Mouse (Mus musculus): Measurements from ENCODE around the gene Galc. TPM values are rescaled to one million over a fixed set of nuclear protein-coding genes. Genes with fewer than 3 reads are reported as not detected.

Gene Galc
- total and polyA plus RNA-seq, 2 experiments from 2014 or later = 11.1 to 11.7 TPM

DNA sequence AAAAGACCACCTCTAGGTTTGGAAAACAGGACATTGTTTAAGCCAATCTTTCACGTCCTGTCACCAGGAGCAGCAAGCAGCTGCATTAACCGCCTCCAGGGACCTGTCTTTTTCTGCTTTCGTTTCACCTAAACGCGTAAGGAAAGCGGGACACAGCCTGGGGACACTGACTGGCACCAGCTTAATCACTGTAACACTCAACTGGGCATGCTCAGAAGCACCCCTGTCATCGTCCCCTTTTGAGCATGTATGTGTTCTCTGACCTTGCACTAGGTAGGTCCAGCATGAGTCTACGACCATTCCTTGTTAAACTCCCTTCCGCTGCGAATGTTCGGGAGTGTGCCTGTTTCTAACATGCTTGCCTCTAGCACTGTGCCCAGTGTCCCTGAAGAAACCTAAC lies 42.8 kb downstream of the Galc start:
- peaks cover 5% of the 10 kb centered on the region; the same call in 1 of the 2 replicates for H3K36me3 ChIP-seq (ENCODE audit: insufficient read depth, low read length)
- DNase-seq (ENCODE audit: low spot score) (no peak), ATAC-seq (ENCODE audit: low FRiP score) (no peak)
- no peaks in the 10 kb centered on the region for H3K4me1 ChIP-seq (ENCODE audit: insufficient read depth, low read length)
- no peak overlapping the region for H3K4me2 ChIP-seq (ENCODE audit: low read depth, low read length, poor library complexity, severe bottlenecking)
- no peaks in the 10 kb centered on the region for H3K9me3 ChIP-seq (ENCODE audit: low read length)
- H3K9ac ChIP-seq (replicated peaks; ENCODE audit: low read length, poor library complexity, severe bottlenecking) = no peak overlapping the region
- no peak for TF ChIP-seq CTCF (IDR thresholded peaks at IDR 0.05)
- H3K27me3 ChIP-seq (ENCODE audit: insufficient read depth, low read length) = no peaks in the 10 kb centered on the region
- H3K27ac ChIP-seq (ENCODE audit: low read depth, low read length) = no peak overlapping the region
- WGBS = 55% methylated on average over 11 of the region's 11 CpGs
- no peak overlapping the region for H3K4me3 ChIP-seq (ENCODE audit: low read depth, low read length)

DNA sequence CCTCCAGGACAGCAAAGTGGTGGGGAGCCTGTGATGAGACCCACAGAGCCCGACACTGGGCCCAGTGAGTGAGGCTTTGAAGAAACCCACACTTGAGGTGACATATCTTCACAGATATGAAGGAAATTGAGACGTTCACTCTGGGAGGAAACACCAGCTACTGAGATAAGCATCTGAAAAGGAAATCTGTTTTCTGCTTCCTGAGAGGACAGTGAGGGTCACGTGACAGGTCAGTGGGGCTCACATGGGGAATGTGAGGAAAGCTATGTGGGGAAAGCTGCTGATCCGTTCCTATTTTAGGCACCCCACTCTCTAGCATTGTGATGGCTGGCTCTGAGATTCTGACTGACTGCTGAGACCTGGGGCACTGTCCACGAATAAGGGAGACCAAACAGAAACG lies 43.7 kb downstream of the Galc start:
- WGBS = 53% methylated on average over 6 of the region's 6 CpGs
- no peaks in the 10 kb centered on the region for H3K27me3 ChIP-seq (ENCODE audit: insufficient read depth, low read length)
- H3K27ac ChIP-seq (ENCODE audit: low read depth, low read length) = no peak overlapping the region
- H3K4me3 ChIP-seq (ENCODE audit: low read depth, low read length) = no peak overlapping the region
- peaks cover 5% of the 10 kb centered on the region; the same call in 1 of the 2 replicates for H3K36me3 ChIP-seq (ENCODE audit: insufficient read depth, low read length)
- DNase-seq (ENCODE audit: low spot score) (no peak), ATAC-seq (ENCODE audit: low FRiP score) (no peak)
- H3K9me3 ChIP-seq (ENCODE audit: low read length) = no peaks in the 10 kb centered on the region
- no peak for TF ChIP-seq CTCF (IDR thresholded peaks at IDR 0.05)
- no peaks in the 10 kb centered on the region for H3K4me1 ChIP-seq (ENCODE audit: insufficient read depth, low read length)
- no peak overlapping the region for H3K9ac ChIP-seq (replicated peaks; ENCODE audit: low read length, poor library complexity, severe bottlenecking)
- no peak overlapping the region for H3K4me2 ChIP-seq (ENCODE audit: low read depth, low read length, poor library complexity, severe bottlenecking)

DNA sequence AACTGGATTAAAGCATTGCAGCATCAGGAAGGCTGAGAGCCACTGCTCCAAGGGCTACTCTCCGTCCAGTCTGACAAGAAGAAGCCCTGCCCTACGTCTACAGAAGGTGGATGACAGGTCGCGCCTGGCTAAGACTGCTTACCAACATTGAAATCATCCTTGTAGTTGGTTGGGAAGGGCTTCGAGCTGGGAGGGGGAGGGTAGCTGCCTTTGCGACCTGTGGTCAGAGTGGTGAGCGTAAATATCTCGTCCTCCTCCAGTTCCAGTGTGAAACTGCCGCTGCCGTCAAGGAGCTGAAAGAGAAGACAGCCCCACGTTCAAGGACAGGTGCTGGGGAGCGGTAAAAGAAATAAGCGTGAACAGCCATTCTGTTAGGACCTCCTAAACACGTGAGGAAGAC lies 45.1 kb downstream of the Galc start:
- Histone ChIP-seq H3K9ac (replicated peaks; ENCODE audit: low read length, poor library complexity, severe bottlenecking) (no peak overlapping the region), H3K27me3 (ENCODE audit: insufficient read depth, low read length) (no peaks in the 10 kb centered on the region), H3K4me1 (ENCODE audit: insufficient read depth, low read length) (no peaks in the 10 kb centered on the region), H3K27ac (ENCODE audit: low read depth, low read length) (no peak overlapping the region), H3K9me3 (ENCODE audit: low read length) (no peaks in the 10 kb centered on the region), H3K36me3 (ENCODE audit: insufficient read depth, low read length) (peaks cover 5% of the 10 kb centered on the region; the same call in 1 of the 2 replicates), H3K4me3 (ENCODE audit: low read depth, low read length) (no peak overlapping the region), H3K4me2 (ENCODE audit: low read depth, low read length, poor library complexity, severe bottlenecking) (no peak overlapping the region)
- ATAC-seq (ENCODE audit: low FRiP score) (no peak), DNase-seq (ENCODE audit: low spot score) (no peak)
- WGBS = 85% methylated on average over 14 of the region's 14 CpGs
- TF ChIP-seq CTCF (IDR thresholded peaks at IDR 0.05) = no peak

DNA sequence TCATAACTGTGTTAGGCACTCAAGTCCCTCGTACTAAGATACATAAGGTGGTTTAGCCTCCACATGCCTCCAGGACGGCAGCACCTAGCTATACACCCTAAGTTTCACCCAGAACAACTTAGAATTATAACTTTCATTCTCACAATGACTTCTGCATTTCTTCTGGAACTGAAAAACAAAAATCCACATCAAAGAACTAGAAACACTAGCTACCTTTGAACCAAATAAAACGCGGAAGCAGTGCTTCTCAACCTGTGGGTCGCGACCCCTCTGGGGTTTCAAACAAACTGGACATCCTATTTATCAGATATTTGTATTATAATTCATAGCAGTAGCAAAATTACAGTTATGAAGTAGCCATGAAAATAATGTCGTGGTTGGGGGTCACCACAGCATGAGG lies 45.5 kb downstream of the Galc start:
- no peak for TF ChIP-seq CTCF (IDR thresholded peaks at IDR 0.05)
- no peak overlapping the region for H3K27ac ChIP-seq (ENCODE audit: low read depth, low read length)
- 94% methylated on average over 7 of the region's 7 CpGs for WGBS
- H3K27me3 ChIP-seq (ENCODE audit: insufficient read depth, low read length) = no peaks in the 10 kb centered on the region
- H3K36me3 ChIP-seq (ENCODE audit: insufficient read depth, low read length) = peaks cover 5% of the 10 kb centered on the region; the same call in 1 of the 2 replicates
- H3K9me3 ChIP-seq (ENCODE audit: low read length) = no peaks in the 10 kb centered on the region
- DNase-seq (ENCODE audit: low spot score) = no peak
- H3K4me3 ChIP-seq (ENCODE audit: low read depth, low read length) = no peak overlapping the region
- ATAC-seq (ENCODE audit: low FRiP score) = no peak
- no peaks in the 10 kb centered on the region for H3K4me1 ChIP-seq (ENCODE audit: insufficient read depth, low read length)
- no peak overlapping the region for H3K9ac ChIP-seq (replicated peaks; ENCODE audit: low read length, poor library complexity, severe bottlenecking)
- no peak overlapping the region for H3K4me2 ChIP-seq (ENCODE audit: low read depth, low read length, poor library complexity, severe bottlenecking)

DNA sequence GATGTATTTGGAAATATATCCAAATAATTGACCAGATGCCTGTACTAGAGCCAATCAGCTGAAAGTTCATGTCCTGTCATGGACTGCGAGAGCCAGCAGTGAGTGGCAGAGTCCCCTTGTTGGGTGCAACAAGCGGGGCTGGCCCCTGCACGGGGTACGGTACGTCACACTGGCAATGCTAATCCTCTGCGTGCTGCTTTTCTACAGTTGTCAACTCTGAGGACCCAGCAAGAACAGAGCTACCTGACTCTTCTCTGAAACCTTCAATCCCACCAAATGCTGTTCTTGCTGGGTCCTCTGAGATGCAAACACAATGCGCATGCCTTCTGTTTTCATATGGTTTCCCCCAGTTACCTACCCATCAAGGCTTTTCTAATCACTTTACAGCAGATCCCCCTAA lies 45.9 kb downstream of the Galc start:
- 90% methylated on average over 7 of the region's 7 CpGs for WGBS
- DNase-seq (ENCODE audit: low spot score) = no peak
- TF ChIP-seq CTCF (IDR thresholded peaks at IDR 0.05) = no peak
- Histone ChIP-seq H3K4me3 (ENCODE audit: low read depth, low read length) (no peak overlapping the region), H3K9ac (replicated peaks; ENCODE audit: low read length, poor library complexity, severe bottlenecking) (no peak overlapping the region), H3K4me2 (ENCODE audit: low read depth, low read length, poor library complexity, severe bottlenecking) (no peak overlapping the region), H3K4me1 (ENCODE audit: insufficient read depth, low read length) (no peaks in the 10 kb centered on the region), H3K9me3 (ENCODE audit: low read length) (no peaks in the 10 kb centered on the region), H3K27me3 (ENCODE audit: insufficient read depth, low read length) (no peaks in the 10 kb centered on the region), H3K27ac (ENCODE audit: low read depth, low read length) (no peak overlapping the region), H3K36me3 (ENCODE audit: insufficient read depth, low read length) (peaks cover 5% of the 10 kb centered on the region; the same call in 1 of the 2 replicates)
- 0 out of 2 replicates have a peak, but pooled peaks have one; percentile 23 for ATAC-seq (ENCODE audit: low FRiP score)

DNA sequence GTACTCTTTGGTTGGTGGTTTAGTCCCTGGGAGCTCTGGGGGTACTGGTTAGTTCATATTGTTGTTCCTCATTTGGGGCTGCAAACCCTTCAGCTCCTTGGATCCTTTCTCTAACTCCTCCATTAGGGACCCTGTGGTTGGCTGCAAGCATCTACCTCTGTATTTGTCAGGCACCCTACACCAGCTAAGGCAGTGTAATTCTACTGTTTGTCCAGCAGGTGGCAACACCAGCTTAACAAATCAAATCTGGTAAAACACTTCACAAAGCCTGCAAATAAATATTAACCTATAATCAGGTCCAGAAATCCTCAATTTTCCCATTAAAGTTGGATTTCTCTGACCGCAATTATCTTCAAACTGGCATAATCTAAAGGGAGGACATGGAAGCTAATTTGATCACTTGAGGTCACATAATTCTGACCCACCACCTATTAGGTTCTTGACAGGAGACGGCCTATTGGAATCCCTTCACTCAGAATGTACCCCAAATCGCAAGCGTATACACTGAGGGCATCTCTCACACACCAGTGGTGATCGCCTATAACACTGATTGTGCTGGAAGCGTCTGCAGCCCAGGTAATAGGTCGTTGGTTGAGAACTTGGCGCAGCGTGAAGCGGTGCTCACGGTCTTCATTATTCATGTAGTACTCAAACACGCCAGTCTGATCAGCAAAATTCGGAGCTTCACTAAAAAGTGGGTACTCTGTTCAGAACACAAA lies 46.6 kb downstream of the Galc start:
- DNase-seq (ENCODE audit: low spot score) (peak; percentile 73), ATAC-seq (ENCODE audit: low FRiP score) (peak; percentile 45; the same call in 1 of the 2 replicates)
- Histone ChIP-seq H3K4me1 (ENCODE audit: insufficient read depth, low read length) (no peaks in the 10 kb centered on the region), H3K4me2 (ENCODE audit: low read depth, low read length, poor library complexity, severe bottlenecking) (no peak overlapping the region), H3K36me3 (ENCODE audit: insufficient read depth, low read length) (peaks cover 5% of the 10 kb centered on the region; the same call in 1 of the 2 replicates), H3K27ac (ENCODE audit: low read depth, low read length) (no peak overlapping the region), H3K9ac (replicated peaks; ENCODE audit: low read length, poor library complexity, severe bottlenecking) (no peak overlapping the region), H3K4me3 (ENCODE audit: low read depth, low read length) (no peak overlapping the region), H3K27me3 (ENCODE audit: insufficient read depth, low read length) (no peaks in the 10 kb centered on the region), H3K9me3 (ENCODE audit: low read length) (no peaks in the 10 kb centered on the region)
- TF ChIP-seq CTCF (IDR thresholded peaks at IDR 0.05) = peak; percentile 83
- 92% methylated on average over 13 of the region's 13 CpGs for WGBS
